Mouse (Mus musculus): ENCODE results near the gene Kmt2d.

The Kmt2d gene

GRCm38 (mm10) chr15:98852733-98853132 lies 18.3 kb downstream of the Kmt2d start:
- Histone ChIP-seq H3K9me3 (ENCODE audit: low read length) (no peaks in the 10 kb centered on the region), H3K4me3 (replicated peaks; ENCODE audit: low read length) (no peak overlapping the region), H3K27me3 (ENCODE audit: insufficient read depth, low read length) (no peaks in the 10 kb centered on the region), H3K36me3 (ENCODE audit: insufficient read depth, low read length) (peaks cover 100% of the 10 kb centered on the region), H3K4me1 (replicated peaks; ENCODE audit: low read depth, low read length) (peaks cover 69% of the 10 kb centered on the region)
- TF ChIP-seq NANOG (IDR thresholded peaks at IDR 0.05; ENCODE audit: borderline replicate concordance, low read length) (no peak), POU5F1 (IDR thresholded peaks at IDR 0.05; ENCODE audit: borderline replicate concordance, low read length) (no peak), CTCF (conservative IDR thresholded peaks at IDR 0.05; ENCODE audit: low read length) (no peak)

- H3K27me3 ChIP-seq (ENCODE audit: insufficient read depth, low read length), result no peaks in the 10 kb centered on the region
- no peak overlapping the region for H3K4me3 ChIP-seq (replicated peaks; ENCODE audit: low read length)
- H3K36me3 ChIP-seq (ENCODE audit: insufficient read depth, low read length), result peaks cover 100% of the 10 kb centered on the region
- H3K9me3 ChIP-seq (ENCODE audit: low read length), result no peaks in the 10 kb centered on the region
- H3K4me1 ChIP-seq (replicated peaks; ENCODE audit: low read depth, low read length), result peaks cover 72% of the 10 kb centered on the region
- TF ChIP-seq NANOG (IDR thresholded peaks at IDR 0.05; ENCODE audit: borderline replicate concordance, low read length), result no peak
These were observed 18.9 kb downstream of the Kmt2d start for GRCm38 (mm10) chr15:98852071-98852470.

- no peak overlapping the region for H3K4me3 ChIP-seq (replicated peaks; ENCODE audit: low read length)
- no peaks in the 10 kb centered on the region for H3K27me3 ChIP-seq (ENCODE audit: insufficient read depth, low read length)
- TF ChIP-seq POU5F1 (IDR thresholded peaks at IDR 0.05; ENCODE audit: borderline replicate concordance, low read length), result no peak
- TF ChIP-seq NANOG (IDR thresholded peaks at IDR 0.05; ENCODE audit: borderline replicate concordance, low read length), result no peak
- TF ChIP-seq CTCF (conservative IDR thresholded peaks at IDR 0.05; ENCODE audit: low read length), result no peak
- H3K4me1 ChIP-seq (replicated peaks; ENCODE audit: low read depth, low read length), result peaks cover 68% of the 10 kb centered on the region
- H3K9me3 ChIP-seq (ENCODE audit: low read length), result no peaks in the 10 kb centered on the region
- peaks cover 100% of the 10 kb centered on the region for H3K36me3 ChIP-seq (ENCODE audit: insufficient read depth, low read length)
These were observed 19.7 kb downstream of the Kmt2d start for GRCm38 (mm10) chr15:98851229-98851818.

GRCm38 (mm10) chr15:98850668-98851067 lies 20.3 kb downstream of the Kmt2d start:
- H3K27me3 ChIP-seq (ENCODE audit: insufficient read depth, low read length), result no peaks in the 10 kb centered on the region
- peaks cover 100% of the 10 kb centered on the region for H3K36me3 ChIP-seq (ENCODE audit: insufficient read depth, low read length)
- no peaks in the 10 kb centered on the region for H3K9me3 ChIP-seq (ENCODE audit: low read length)
- H3K4me1 ChIP-seq (replicated peaks; ENCODE audit: low read depth, low read length), result peaks cover 62% of the 10 kb centered on the region
- H3K4me3 ChIP-seq (replicated peaks; ENCODE audit: low read length), result no peak overlapping the region
- no peak for TF ChIP-seq POU5F1 (IDR thresholded peaks at IDR 0.05; ENCODE audit: borderline replicate concordance, low read length)
- TF ChIP-seq CTCF (conservative IDR thresholded peaks at IDR 0.05; ENCODE audit: low read length), result no peak
- no peak for TF ChIP-seq NANOG (IDR thresholded peaks at IDR 0.05; ENCODE audit: borderline replicate concordance, low read length)

- peaks cover 59% of the 10 kb centered on the region for H3K4me1 ChIP-seq (replicated peaks; ENCODE audit: low read depth, low read length)
- TF ChIP-seq CTCF (conservative IDR thresholded peaks at IDR 0.05; ENCODE audit: low read length) (no peak), POU5F1 (IDR thresholded peaks at IDR 0.05; ENCODE audit: borderline replicate concordance, low read length) (no peak), NANOG (IDR thresholded peaks at IDR 0.05; ENCODE audit: borderline replicate concordance, low read length) (no peak)
- H3K4me3 ChIP-seq (replicated peaks; ENCODE audit: low read length), result no peak overlapping the region
- H3K27me3 ChIP-seq (ENCODE audit: insufficient read depth, low read length), result no peaks in the 10 kb centered on the region
- no peaks in the 10 kb centered on the region for H3K9me3 ChIP-seq (ENCODE audit: low read length)
- peaks cover 100% of the 10 kb centered on the region for H3K36me3 ChIP-seq (ENCODE audit: insufficient read depth, low read length)
These were observed 20.9 kb downstream of the Kmt2d start for GRCm38 (mm10) chr15:98849956-98850600.

GRCm38 (mm10) chr15:98849165-98849564 lies 21.8 kb downstream of the Kmt2d start:
- no peaks in the 10 kb centered on the region for H3K27me3 ChIP-seq (ENCODE audit: insufficient read depth, low read length)
- H3K36me3 ChIP-seq (ENCODE audit: insufficient read depth, low read length), result peaks cover 100% of the 10 kb centered on the region
- H3K9me3 ChIP-seq (ENCODE audit: low read length), result no peaks in the 10 kb centered on the region

GRCm38 (mm10) chr15:98846140-98846539 lies 24.9 kb downstream of the Kmt2d start:
- Histone ChIP-seq H3K4me1 (replicated peaks; ENCODE audit: low read depth, low read length) (peaks cover 36% of the 10 kb centered on the region), H3K27me3 (ENCODE audit: insufficient read depth, low read length) (no peaks in the 10 kb centered on the region), H3K9me3 (ENCODE audit: low read length) (no peaks in the 10 kb centered on the region), H3K36me3 (ENCODE audit: insufficient read depth, low read length) (peaks cover 100% of the 10 kb centered on the region), H3K4me3 (replicated peaks; ENCODE audit: low read length) (no peak overlapping the region)
- no peak for TF ChIP-seq POU5F1 (IDR thresholded peaks at IDR 0.05; ENCODE audit: borderline replicate concordance, low read length)

More at GRCm38 (mm10) chr15:98849165-98849564, 21.8 kb downstream of the Kmt2d start:
- no peak for TF ChIP-seq NANOG (IDR thresholded peaks at IDR 0.05; ENCODE audit: borderline replicate concordance, low read length)
- no peak for TF ChIP-seq POU5F1 (IDR thresholded peaks at IDR 0.05; ENCODE audit: borderline replicate concordance, low read length)
- TF ChIP-seq CTCF (conservative IDR thresholded peaks at IDR 0.05; ENCODE audit: low read length), result no peak
- H3K4me3 ChIP-seq (replicated peaks; ENCODE audit: low read length), result no peak overlapping the region
- H3K4me1 ChIP-seq (replicated peaks; ENCODE audit: low read depth, low read length), result peaks cover 51% of the 10 kb centered on the region

GRCm38 (mm10) chr15:98845149-98845548 lies 25.9 kb downstream of the Kmt2d start:
- Histone ChIP-seq H3K4me3 (replicated peaks; ENCODE audit: low read length) (no peak overlapping the region), H3K27me3 (ENCODE audit: insufficient read depth, low read length) (no peaks in the 10 kb centered on the region), H3K36me3 (ENCODE audit: insufficient read depth, low read length) (peaks cover 100% of the 10 kb centered on the region), H3K9me3 (ENCODE audit: low read length) (no peaks in the 10 kb centered on the region), H3K4me1 (replicated peaks; ENCODE audit: low read depth, low read length) (peaks cover 36% of the 10 kb centered on the region)
- TF ChIP-seq POU5F1 (IDR thresholded peaks at IDR 0.05; ENCODE audit: borderline replicate concordance, low read length), result no peak
- no peak for TF ChIP-seq NANOG (IDR thresholded peaks at IDR 0.05; ENCODE audit: borderline replicate concordance, low read length)
- TF ChIP-seq CTCF (conservative IDR thresholded peaks at IDR 0.05; ENCODE audit: low read length), result no peak
